19 mouse cellular contexts compared by ENCODE assay signal in the genomic region with DNA sequence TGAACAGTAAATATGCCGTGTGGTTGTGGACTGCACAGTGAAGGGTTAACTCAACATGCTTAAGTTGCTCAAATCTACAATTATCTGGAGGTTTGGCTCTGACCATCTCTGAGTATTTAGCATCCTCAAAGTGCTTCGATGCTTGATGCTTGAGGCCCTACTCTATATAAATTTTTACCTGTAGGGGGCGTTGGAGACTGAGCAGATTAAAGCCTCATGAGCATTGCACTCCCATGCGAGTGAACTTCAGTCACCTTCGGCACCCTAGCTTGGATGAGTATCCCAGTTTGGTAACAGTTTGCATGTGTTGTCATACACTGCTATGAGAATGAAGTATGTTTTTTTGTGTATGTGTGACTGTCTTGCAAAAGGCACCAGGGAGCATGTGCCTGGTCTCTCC. TPM values are rescaled to one million over a fixed set of nuclear protein-coding genes. Genes with fewer than 3 reads are reported as not detected.
DNase-seq lines count a peak whose midpoint lies in the region; ATAC-seq and TF ChIP-seq lines count a peak whose summit lies in the region.
"Had no signal": no experiment of that assay in that cellular context is flagged by ENCODE, and none has a peak within 500 bp of the region (broad histone marks: within the 10 kb centered on the region; RNA-seq: fewer than 3 reads in every experiment).

No protein-coding gene starts in this region.

- WGBS in embryonic facial prominence, embryonic 11.5 days, result 51% methylated on average over 5 of the region's 5 CpGs
- WGBS in embryonic facial prominence, embryonic 10.5 days, result 55% methylated on average over 5 of the region's 5 CpGs
- 38% methylated on average over 5 of the region's 5 CpGs for WGBS in liver, embryonic 14.5 days (ENCODE audit: insufficient replicate concordance)
- WGBS in kidney, adult 2 months, result 57% methylated on average over 5 of the region's 5 CpGs

- no peak for TF ChIP-seq EP300 in liver, embryonic 14.5 days (IDR thresholded peaks at IDR 0.05; ENCODE audit: low read depth)

- H3K27ac ChIP-seq in embryonic facial prominence, embryonic 11.5 days (replicated peaks; ENCODE audit: low read depth, low read length), result no peak overlapping the region
- H3K27ac ChIP-seq in embryonic facial prominence, embryonic 10.5 days (replicated peaks), result no peak overlapping the region
- no peak overlapping the region for H3K27ac ChIP-seq in liver, embryonic 14.5 days
- no peak overlapping the region for H3K27ac ChIP-seq in kidney, adult 2 months (ENCODE audit: insufficient read depth, low read depth, low read length)
- H3K27ac ChIP-seq: hindbrain, embryonic 15.5 days; kidney, embryonic 15.5 days; liver, embryonic 13.5 days had no signal

- no peak overlapping the region for H3K4me3 ChIP-seq in embryonic facial prominence, embryonic 11.5 days (ENCODE audit: low read depth, low read length)
- no peak overlapping the region for H3K4me3 ChIP-seq in embryonic facial prominence, embryonic 10.5 days
- no peak overlapping the region for H3K4me3 ChIP-seq in liver, embryonic 14.5 days (ENCODE audit: insufficient read depth in 1 of 2, low read depth in 2 of 2, low read length in 2 of 2)
- H3K4me3 ChIP-seq in E14TG2a.4 (replicated peaks; ENCODE audit: low read length), result no peak overlapping the region
- no peak overlapping the region for H3K4me3 ChIP-seq in kidney, adult 2 months (ENCODE audit: insufficient read depth, low read depth, low read length)
- H3K4me3 ChIP-seq: hindbrain, embryonic 15.5 days; kidney, embryonic 15.5 days; liver, embryonic 13.5 days had no signal

- H3K9me3 ChIP-seq in embryonic facial prominence, embryonic 11.5 days (replicated peaks; ENCODE audit: control insufficient read depth, low read length), result no peaks in the 10 kb centered on the region
- H3K9me3 ChIP-seq in embryonic facial prominence, embryonic 10.5 days, result no peaks in the 10 kb centered on the region
- no peaks in the 10 kb centered on the region for H3K9me3 ChIP-seq in liver, embryonic 14.5 days (ENCODE audit: control insufficient read depth, low read length)
- peaks cover 3% of the 10 kb centered on the region; the same call in 1 of the 2 replicates for H3K9me3 ChIP-seq in E14TG2a.4 (ENCODE audit: low read length)
- H3K9me3 ChIP-seq: hindbrain, embryonic 15.5 days; kidney, embryonic 15.5 days; liver, embryonic 13.5 days had no signal

- peak; percentile 22; the same call in 1 of the 2 replicates for TF ChIP-seq CTCF in liver, embryonic 14.5 days (IDR thresholded peaks at IDR 0.05; ENCODE audit: low read depth)
- TF ChIP-seq CTCF in E14TG2a.4 (conservative IDR thresholded peaks at IDR 0.05; ENCODE audit: low read length), result peak; percentile 37; the same call in 1 of the 2 replicates
- TF ChIP-seq CTCF in kidney, adult 2 months (conservative IDR thresholded peaks at IDR 0.05; ENCODE audit: insufficient read depth, insufficient read length, low read depth, low read length), result no peak

- H3K9ac ChIP-seq in embryonic facial prominence, embryonic 11.5 days (replicated peaks; ENCODE audit: low read length), result no peak overlapping the region
- H3K9ac ChIP-seq in liver, embryonic 14.5 days (replicated peaks), result no peak overlapping the region
- H3K9ac ChIP-seq: hindbrain, embryonic 15.5 days; kidney, embryonic 15.5 days; liver, embryonic 13.5 days had no signal

- no peaks in the 10 kb centered on the region for H3K4me1 ChIP-seq in embryonic facial prominence, embryonic 11.5 days (ENCODE audit: control insufficient read depth, insufficient read depth, low read length)
- peaks cover 5% of the 10 kb centered on the region for H3K4me1 ChIP-seq in embryonic facial prominence, embryonic 10.5 days
- no peaks in the 10 kb centered on the region for H3K4me1 ChIP-seq in liver, embryonic 14.5 days (replicated peaks; ENCODE audit: control insufficient read depth in 2 of 2, insufficient read depth in 2 of 2, low read length in 1 of 2)
- 0 out of 2 replicates have a peak, but pooled peaks cover 3% of the 10 kb centered on the region for H3K4me1 ChIP-seq in E14TG2a.4 (replicated peaks; ENCODE audit: low read depth, low read length)
- no peaks in the 10 kb centered on the region for H3K4me1 ChIP-seq in kidney, adult 2 months (ENCODE audit: control insufficient read depth, insufficient read depth, low read length)
- H3K4me1 ChIP-seq: hindbrain, embryonic 15.5 days; kidney, embryonic 15.5 days; liver, embryonic 13.5 days had no signal

- peak; percentile 11 for DNase-seq in embryonic facial prominence, embryonic 11.5 days (ENCODE audit: low spot score)
- DNase-seq in embryonic facial prominence, embryonic 10.5 days (ENCODE audit: low spot score), result no peak
- DNase-seq in liver, embryonic 14.5 days (ENCODE audit: low read depth in 3 of 3, low spot score in 3 of 3), result no peak
- DNase-seq in liver, result no peak
- peak; percentile 6 for DNase-seq in gonadal fat pad, adult 2 months (ENCODE audit: low read depth)
- no peak for DNase-seq in kidney, adult 2 months
- DNase-seq in c-Kit-positive CD71-positive TER-119-positive erythroid progenitor cells, embryonic 14.5 days (ENCODE audit: low spot score), result no peak
- DNase-seq: adrenal gland, adult 8-10 months; cerebellum, adult 9-11 months; gastrocnemius, postnatal 36 days; layer of hippocampus, adult 9-11 months; liver, embryonic 13.5 days; right cerebral cortex, adult 18-20 months had no signal

- H3K36me3 ChIP-seq in embryonic facial prominence, embryonic 11.5 days (replicated peaks; ENCODE audit: control insufficient read depth, insufficient read depth, low read depth, low read length), result no peaks in the 10 kb centered on the region
- no peaks in the 10 kb centered on the region for H3K36me3 ChIP-seq in embryonic facial prominence, embryonic 10.5 days (replicated peaks)
- no peaks in the 10 kb centered on the region for H3K36me3 ChIP-seq in liver, embryonic 14.5 days (replicated peaks; ENCODE audit: control insufficient read depth, insufficient read depth, low read depth)
- H3K36me3 ChIP-seq in E14TG2a.4 (ENCODE audit: insufficient read depth, low read length), result no peaks in the 10 kb centered on the region
- H3K36me3 ChIP-seq in kidney, adult 2 months (ENCODE audit: control insufficient read depth, insufficient read depth, low read length), result no peaks in the 10 kb centered on the region
- H3K36me3 ChIP-seq: hindbrain, embryonic 15.5 days; kidney, embryonic 15.5 days; liver, embryonic 13.5 days had no signal

- H3K4me2 ChIP-seq in embryonic facial prominence, embryonic 11.5 days (ENCODE audit: low read depth, low read length), result no peak overlapping the region
- H3K4me2 ChIP-seq in liver, embryonic 14.5 days (ENCODE audit: low read depth), result no peak overlapping the region
- H3K4me2 ChIP-seq: hindbrain, embryonic 15.5 days; kidney, embryonic 15.5 days; liver, embryonic 13.5 days had no signal

- H3K27me3 ChIP-seq in embryonic facial prominence, embryonic 11.5 days (ENCODE audit: control insufficient read depth, insufficient read depth, low read length), result no peaks in the 10 kb centered on the region
- H3K27me3 ChIP-seq in embryonic facial prominence, embryonic 10.5 days (replicated peaks; ENCODE audit: low read depth, poor library complexity, severe bottlenecking), result no peaks in the 10 kb centered on the region
- no peaks in the 10 kb centered on the region for H3K27me3 ChIP-seq in liver, embryonic 14.5 days (ENCODE audit: control insufficient read depth, insufficient read depth, low read length)
- H3K27me3 ChIP-seq in E14TG2a.4 (ENCODE audit: insufficient read depth, low read length), result no peaks in the 10 kb centered on the region
- H3K27me3 ChIP-seq in kidney, adult 2 months (replicated peaks; ENCODE audit: control insufficient read depth, insufficient read depth, low read length), result no peaks in the 10 kb centered on the region
- H3K27me3 ChIP-seq: hindbrain, embryonic 15.5 days; kidney, embryonic 15.5 days; liver, embryonic 13.5 days had no signal

- TF ChIP-seq POLR2A in kidney, adult 2 months (IDR thresholded peaks at IDR 0.05; ENCODE audit: low read depth, low read length), result no peak

- no peak for ATAC-seq in embryonic facial prominence, embryonic 11.5 days (replicated peaks; ENCODE audit: insufficient number of reproducible peaks, low FRiP score, low TSS enrichment, low read depth)
- no peak for ATAC-seq in liver, embryonic 14.5 days (ENCODE audit: insufficient read depth)
- ATAC-seq: forebrain, embryonic 16.5 days had no signal

RNA-seq across cellular contexts. Expression of gene Gm4922, which starts 16.7 kb away (rescaled TPM):
- polyA plus RNA-seq in embryonic facial prominence, embryonic 11.5 days (2014; fragmentation: Nextera tagmentation; extraction: Ambion mirVana), result not detected in 2 replicates
- not detected in 2 replicates for polyA plus RNA-seq in embryonic facial prominence, embryonic 10.5 days (2016; fragmentation: Nextera tagmentation; extraction: Ambion mirVana)
- not detected in 2 replicates for polyA plus RNA-seq in liver, embryonic 14.5 days (2012; rRNA removed)
- polyA plus RNA-seq in liver, embryonic 14.5 days (2014; fragmentation: Nextera tagmentation; extraction: Ambion mirVana), result not detected in 2 replicates
- not detected in 2 replicates for polyA plus RNA-seq in gonadal fat pad, adult 2 months (2012; rRNA removed)
- polyA plus RNA-seq in kidney, adult 2 months (2012; rRNA removed), result not detected in 2 replicates
- polyA plus RNA-seq: C2C12; kidney, embryonic 15.5 days; liver, embryonic 13.5 days; spleen, adult 2 months had no signal

RNA-seq across cellular contexts. Expression of gene Arfgef3, which starts 26.2 kb away (rescaled TPM):
- polyA plus RNA-seq in embryonic facial prominence, embryonic 11.5 days (2014; fragmentation: Nextera tagmentation; extraction: Ambion mirVana), result 0.21 and 0.57 TPM in 2 replicates
- polyA plus RNA-seq in embryonic facial prominence, embryonic 10.5 days (2016; fragmentation: Nextera tagmentation; extraction: Ambion mirVana), result 0.50 and 0.55 TPM in 2 replicates
- polyA plus RNA-seq in liver, embryonic 14.5 days (2012; rRNA removed), result 0.01 TPM in 2 replicates
- under 0.01 and 0.01 TPM in 2 replicates for polyA plus RNA-seq in liver, embryonic 14.5 days (2014; fragmentation: Nextera tagmentation; extraction: Ambion mirVana)
- 3.7 and 5.5 TPM in 2 replicates for polyA plus RNA-seq in gonadal fat pad, adult 2 months (2012; rRNA removed)
- 1.1 and 1.3 TPM in 2 replicates for polyA plus RNA-seq in kidney, adult 2 months (2012; rRNA removed)
- polyA plus RNA-seq: C2C12 had no signal

Comparison
In these comparisons a context has a peak if more than half of its experiments do, and no peak if none do; other contexts are left out.
1. DNase-seq: peak in embryonic facial prominence, embryonic 11.5 days (single experiment) and gonadal fat pad, adult 2 months (single experiment); none in embryonic facial prominence, embryonic 10.5 days (single experiment), liver, embryonic 14.5 days (0 of 3), liver (single experiment), kidney, adult 2 months (single experiment) and c-Kit-positive CD71-positive TER-119-positive erythroid progenitor cells, embryonic 14.5 days (single experiment).